Mouse (Mus musculus): Measurements from ENCODE around the gene Aldoc. TPM values are rescaled to one million over a fixed set of nuclear protein-coding genes. Genes with fewer than 3 reads are reported as not detected.

Aldoc gene
- total RNA-seq (2021), result 8.8 and 9.2 TPM in 2 replicates
- long read RNA-seq, experiment 1, transcript Aldoc-201 (9 exons, 2,786 nt), result major isoform, 12 of 12 reads
- long read RNA-seq, experiment 1, partial matches to known transcripts, result 0 of 12 reads
- long read RNA-seq, experiment 1, other reads (novel, unspliced or antisense), result 0 of 12 reads
- long read RNA-seq, experiment 2, transcript Aldoc-201 (9 exons, 2,786 nt), result major isoform, 7 of 8 reads
- long read RNA-seq, experiment 2, partial matches to known transcripts, result 0 of 8 reads
- long read RNA-seq, experiment 2, other reads (novel, unspliced or antisense), result 1 of 8 reads

DNA sequence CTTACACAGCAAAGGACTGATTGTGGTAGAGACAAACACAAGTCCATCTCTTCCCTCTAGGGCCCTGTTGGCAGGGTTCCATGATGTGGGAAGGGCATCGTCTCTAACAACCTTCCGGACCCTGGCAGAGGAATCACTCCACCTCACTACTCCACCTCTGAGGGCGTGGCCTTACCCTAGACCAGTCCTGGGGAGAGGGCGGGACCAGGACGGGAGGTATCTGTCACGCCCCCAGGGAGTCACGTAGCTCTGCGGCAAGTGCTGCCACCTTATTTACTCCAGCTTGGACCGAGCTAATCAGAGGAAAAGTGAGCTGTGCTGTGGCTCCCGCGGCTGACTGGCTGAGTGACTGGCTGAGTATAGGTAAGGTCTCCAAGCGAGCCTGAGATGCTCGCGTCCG, at the start of gene Aldoc:
Gene Aldoc, plus strand, starts transcription at position 109 of the 400 bp plus-strand sequence.
- peak; percentile 92 for DNase-seq

DNA sequence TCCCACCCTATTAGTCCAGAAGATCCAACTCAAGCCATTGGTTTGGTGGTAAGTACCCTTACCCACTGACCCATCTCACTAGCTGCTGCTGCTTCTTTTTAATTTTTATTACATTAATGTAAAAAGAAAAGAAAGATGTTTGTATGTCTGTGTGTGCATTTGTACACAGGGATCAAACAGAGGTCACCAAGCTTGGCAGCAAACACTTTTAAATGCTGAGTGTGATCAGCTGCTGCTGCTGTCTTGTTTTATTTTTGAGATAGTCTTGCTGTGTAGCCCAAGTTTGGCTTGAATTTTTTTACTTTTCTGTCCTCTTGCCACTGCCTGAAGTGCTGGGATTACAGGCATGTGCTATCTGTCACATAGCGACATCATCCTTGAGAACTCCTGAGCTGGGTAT, 47.2 kb upstream of the Aldoc start:
- no peak for DNase-seq

DNA sequence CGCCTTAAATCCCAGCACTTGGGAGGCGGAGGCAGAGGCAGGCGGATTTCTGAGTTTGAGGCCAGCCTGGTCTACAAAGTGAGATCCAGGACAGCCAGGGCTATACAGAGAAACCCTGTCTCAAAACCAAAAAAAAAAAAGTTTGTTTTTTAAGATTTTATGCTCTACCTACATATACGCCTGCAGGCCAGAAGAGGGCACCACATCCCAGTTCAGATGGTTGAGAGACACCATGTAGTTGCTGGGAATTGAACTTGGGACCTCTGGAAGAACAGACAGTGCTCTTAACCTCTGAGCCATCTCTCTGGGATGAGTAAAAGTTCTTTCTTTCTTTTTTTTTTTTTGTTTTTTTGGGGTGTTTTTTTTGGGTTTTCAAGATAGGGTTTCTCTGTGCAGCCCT, 46.6 kb upstream of the Aldoc start:
- peak; percentile 20 for DNase-seq

DNA sequence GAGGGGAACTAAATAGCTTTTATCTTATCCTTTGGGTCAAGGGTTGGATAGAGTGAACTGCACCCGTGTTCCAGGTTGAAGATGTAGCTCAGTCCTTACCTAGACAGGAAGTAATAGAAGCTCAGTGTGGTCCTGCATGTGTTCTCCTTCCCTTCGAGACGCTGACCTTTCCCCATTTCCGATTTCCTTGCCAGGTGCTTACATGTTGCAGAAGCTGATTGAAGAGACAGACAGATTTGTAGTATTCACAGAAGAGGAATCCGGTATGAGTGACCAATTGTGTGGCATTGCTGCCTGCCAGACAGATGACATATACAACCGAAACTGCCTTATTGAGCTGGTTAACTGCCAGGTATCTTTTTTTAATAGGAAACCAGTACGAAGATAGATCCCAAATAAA, 43.9 kb upstream of the Aldoc start:
- no peak for DNase-seq

DNA sequence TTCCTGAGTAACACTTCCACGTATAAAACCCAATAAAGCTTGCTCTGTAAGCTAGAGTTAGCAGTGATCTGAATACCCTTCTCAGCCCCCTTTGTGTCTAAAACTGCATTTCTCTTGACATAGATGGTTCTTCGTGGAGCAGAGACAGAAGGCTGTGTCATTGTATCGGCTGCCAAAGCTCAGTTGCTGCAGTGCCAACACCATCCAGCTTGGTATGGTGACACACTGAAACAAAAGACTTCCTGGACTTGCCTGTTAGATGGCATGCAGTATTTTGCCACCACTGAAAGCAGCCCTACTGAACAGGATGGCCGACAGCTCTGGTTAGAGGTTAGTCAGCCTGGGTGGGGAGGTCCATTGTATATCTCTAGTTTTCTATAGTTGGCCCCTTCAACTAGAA, 43.2 kb upstream of the Aldoc start:
- no peak for DNase-seq

DNA sequence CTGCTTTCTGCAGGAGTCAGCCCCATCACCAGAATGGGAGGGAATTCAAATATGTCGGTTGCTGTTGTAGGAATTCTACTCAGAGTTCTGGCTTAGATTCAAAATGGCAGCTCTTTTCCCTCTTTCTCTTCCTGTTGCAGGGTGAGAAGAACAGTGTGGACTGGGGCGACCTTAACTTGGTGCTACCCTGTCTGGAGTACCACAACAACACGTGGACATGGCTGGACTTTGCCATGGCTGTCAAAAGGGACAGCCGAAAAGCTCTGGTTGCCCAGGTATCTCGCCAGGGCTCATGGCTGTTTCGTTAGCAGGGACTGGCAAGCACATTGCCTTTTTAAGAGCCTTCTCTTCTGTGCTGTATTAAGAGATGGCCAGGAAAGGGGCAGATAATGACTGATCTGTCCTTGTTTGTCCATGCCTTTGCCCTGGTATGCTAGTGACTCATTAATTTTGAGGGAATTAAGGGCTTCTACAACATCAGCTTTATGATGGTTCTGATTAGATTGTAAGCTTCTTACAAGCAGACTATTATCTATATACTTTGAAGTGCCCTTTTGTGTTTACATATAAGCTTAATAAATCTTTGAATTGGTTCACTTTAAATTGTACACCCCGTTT, 33.5 kb upstream of the Aldoc start:
- no peak for DNase-seq

DNA sequence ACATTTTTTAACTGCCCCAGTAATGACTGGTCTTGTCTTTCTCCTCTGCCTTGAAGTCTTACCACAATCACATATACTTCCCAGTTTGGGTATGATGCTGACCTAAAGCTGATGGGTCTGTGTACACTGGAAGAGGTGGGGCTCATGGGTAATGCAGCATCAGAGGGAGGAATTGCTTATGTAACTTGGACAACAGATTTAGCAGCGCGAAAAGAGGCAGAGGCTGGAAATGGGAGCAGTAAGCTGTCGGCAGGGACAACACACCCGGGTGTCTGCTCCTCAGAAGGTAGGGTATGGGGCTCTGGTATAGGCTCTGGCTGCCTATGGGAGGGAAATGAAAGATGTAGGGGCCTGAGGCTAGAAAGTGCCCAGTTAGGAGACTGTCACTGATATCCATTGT, 32.1 kb upstream of the Aldoc start, which contains the start of gene BC030499:
Gene BC030499, plus strand, starts transcription at position 188 of the 400 bp plus-strand sequence.
- no peak for DNase-seq

DNA sequence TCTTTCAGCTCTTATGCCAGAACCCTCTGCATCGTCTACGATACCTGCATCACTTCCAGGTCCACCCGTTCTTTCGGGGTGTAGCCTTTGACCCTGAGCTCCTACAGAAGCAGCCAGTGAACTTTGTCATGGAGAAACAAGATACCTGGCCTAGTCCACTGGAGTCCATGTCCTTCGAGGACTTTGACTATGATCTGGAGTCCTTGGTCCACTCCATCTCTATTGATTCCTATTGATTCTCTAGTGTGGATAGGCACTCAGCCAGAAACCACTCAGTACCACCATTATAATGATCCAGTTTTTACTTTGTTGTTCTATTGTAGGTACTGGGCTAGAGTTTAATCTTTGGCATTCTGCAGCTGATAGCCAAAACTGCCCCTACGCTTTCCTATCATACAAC, 28.2 kb upstream of the Aldoc start:
- DNase-seq, result no peak

DNA sequence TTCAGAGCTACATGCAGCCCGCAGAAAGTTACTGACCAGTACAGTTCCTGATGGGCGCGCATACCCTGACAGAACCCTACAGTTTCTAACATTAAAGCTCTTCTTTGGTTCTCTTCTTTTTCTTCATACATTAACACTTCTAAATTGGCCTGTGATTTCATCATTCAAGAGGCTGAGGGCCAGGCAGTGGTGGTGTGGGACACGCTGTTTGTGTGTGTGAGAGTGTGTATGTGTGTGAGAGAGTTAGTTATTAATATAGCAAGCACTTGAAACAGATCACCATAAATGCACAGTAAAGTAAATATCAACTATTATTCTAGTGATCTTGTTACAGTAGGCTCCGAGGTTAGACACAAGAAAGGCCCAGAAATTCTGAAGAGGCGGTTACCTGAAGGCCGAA, 21.9 kb upstream of the Aldoc start:
- DNase-seq, result no peak

DNA sequence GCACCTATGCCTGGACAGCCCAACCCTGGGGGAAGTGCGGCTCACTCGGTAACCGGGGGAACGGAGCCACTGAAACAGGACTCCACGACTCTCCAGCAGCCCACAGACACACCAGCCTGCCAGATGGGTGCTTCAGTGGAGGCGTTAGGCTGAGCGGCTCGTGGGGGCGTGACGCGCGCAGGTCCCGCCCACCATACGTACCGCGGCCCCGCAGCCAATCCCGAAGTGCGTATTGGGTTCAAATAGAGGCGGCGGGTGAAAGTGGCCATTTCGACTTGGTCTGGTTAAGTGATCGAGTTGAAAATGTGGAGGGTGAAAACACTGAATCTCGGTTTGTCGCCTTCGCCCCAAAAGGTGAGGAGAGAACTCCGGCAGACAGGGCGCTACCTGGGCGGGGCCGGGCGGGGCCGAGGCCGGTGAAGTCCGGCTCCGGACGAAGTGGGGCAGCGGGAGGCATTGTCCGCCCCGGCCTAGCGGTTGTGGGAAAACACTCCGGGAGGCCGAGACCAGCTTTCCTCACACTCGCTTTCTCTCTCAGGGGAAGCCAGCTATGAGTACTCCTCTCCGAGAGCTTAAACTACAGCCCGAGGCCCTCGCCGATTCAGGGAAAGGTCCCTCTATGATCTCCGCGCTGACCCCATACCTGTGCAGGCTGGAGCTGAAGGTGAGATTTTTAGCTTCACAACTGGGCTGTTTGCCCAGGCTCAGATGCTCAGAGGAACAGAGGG, 21.2 kb upstream of the Aldoc start, which contains the start of gene Spag5:
Gene Spag5, plus strand, starts transcription at position 173 of the 728 bp plus-strand sequence.
- peak; percentile 95 for DNase-seq

DNA sequence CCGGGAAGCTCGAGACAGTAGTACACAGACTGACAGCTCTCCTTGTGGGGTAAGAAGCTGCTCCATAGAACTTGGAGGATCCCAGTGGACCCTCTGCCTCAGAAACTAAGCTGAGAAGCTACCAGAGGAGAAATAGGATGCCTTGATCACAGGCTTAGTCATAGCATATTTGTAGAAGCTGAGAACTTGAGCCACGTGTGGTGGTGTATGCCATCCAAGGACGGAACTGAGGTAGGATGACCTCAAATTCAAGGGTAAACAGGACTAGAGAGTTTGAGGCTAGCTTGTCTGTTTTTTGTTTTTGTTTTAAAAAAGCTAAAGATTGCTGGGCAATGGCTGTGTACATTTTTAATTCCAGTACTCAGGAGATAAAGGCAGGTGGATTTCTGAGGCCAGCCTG, 17.5 kb upstream of the Aldoc start:
- peak; percentile 27 for DNase-seq

DNA sequence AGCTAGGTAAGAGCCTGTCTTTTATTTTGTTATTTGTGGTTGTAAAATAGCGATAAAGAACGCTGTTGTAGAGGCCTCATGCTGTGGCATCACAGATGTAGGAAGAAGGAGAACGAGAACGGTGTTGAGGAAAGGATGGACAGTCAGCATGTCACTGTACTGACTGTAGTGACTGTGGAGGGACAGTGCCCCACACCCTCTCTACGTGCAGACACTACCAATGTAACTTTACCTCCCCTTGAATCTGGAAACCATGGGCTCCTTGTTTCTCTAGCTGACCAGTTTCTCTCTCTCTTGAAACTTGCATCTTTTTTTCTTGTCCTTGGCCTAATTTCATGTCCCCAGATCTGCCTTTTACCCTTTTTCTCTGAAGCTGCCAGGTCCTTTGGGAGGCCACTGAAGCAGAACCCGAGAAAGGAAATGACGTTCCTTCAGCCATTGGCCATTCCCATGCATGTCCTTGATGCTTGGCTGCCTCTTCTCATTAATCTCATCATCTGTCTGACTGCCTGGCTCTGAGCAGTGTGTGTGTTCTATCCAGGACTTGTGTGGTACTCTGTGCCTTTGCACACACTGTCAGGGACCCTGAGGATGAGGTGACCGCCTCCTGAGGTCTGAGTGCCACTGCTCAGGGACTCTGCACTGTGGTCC, 11.8 kb upstream of the Aldoc start:
- DNase-seq, result peak; percentile 58

DNA sequence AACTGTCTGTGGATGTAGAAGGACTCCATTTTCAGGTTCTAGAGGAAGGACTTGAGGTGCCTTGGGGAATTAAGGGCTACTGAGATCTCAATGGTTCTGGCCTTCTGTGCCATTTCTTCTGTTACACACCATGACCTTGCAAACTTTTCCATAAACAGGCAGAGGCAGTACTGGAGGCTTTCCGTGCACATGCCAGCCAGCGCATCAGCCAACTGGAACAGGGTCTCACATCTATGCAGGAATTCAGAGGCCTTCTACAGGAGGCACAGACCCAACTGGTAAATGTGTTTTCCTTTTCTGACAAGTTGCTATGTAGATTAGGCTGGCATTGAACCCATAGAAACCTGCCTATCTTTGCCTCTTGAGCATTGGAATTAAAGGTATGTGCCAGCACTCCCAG, 9.1 kb upstream of the Aldoc start:
- DNase-seq, result no peak

DNA sequence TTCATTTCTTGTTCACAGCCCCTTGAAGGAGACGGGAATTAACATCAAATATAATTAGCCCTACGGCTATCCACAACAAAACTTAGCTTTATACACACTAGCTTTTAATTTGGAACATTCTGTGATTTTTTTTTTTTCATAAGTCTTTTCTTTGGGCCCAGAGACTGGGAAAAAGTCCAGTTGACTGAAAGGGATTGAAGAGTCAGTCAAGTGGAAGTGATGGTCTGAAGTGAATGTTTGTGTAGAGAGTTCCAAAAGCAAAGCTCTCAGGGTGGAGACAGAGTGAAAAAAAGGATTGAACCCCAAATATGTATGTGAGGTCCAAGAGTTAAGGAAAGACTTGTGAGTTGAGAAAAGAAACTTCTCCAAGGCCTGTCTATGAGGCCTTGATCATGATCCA, 4.4 kb upstream of the Aldoc start:
- DNase-seq, result no peak

DNA sequence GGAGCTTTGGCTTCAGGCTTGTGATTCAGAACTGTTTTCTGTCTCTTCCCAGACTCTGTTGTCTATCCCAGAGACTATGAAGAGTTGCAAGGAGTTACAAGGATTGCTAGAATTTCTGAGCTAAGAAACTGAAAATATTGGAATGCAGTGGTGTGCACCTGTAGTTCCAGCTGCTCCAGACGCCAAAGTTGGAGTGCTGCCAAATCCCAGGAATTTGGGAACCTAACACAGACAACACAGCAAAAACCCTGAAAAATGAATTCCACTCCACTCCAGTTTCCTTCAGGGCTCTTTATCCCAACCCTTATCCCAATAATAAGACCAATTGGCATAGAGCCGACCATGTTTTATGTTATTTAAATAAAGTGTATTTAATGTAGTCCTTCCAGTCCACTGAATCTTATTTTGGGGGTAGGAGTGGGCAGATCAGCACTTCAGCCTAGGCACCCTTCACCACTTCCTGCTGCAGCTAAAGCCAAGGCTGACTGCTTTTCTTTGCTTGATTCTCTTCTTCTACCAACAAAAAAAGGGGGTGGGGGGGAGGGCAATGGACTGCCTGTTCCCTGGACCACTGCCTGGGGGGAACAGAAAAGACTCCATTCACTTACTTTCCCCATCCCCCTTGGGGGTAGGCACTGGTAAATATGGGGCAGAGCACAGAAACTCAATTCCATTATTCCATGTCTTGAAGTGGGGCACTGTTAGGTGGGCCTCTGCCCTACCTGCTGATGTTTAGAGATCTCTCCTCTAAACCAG, 514 bp upstream of the Aldoc start:
- no peak for DNase-seq

DNA sequence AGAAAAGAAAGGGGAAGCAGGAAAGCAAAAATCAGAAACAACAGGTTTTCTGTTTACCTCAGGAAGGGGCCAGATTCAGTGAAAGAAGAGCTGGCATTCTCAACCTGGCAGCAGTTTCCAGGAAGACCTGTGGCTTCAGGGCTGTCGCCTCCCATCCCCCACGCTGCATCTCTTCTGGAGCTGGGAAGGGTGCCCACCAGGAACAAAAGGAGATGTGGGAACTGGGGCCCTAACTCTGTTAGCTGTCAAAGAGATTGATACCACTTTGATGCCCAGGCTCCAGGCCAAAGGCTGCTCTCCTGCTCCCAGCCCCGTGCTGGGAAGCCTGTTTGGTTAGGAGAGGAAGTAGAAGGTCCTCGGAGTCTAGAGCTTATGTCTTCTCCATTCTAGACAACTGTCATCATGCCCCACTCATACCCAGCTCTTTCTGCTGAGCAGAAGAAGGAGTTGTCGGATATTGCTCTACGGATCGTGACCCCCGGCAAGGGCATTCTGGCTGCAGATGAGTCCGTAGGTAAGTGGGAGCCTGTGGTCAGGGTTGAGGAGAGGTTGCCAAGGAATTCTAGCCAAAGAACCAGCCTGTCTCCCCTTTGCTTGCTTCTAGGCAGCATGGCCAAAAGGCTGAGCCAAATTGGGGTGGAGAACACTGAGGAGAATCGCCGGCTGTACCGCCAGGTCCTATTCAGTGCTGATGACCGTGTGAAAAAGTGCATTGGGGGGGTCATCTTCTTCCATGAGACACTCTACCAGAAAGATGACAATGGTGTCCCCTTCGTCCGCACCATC, 1.4 kb downstream of the Aldoc start:
- no peak for DNase-seq

DNA sequence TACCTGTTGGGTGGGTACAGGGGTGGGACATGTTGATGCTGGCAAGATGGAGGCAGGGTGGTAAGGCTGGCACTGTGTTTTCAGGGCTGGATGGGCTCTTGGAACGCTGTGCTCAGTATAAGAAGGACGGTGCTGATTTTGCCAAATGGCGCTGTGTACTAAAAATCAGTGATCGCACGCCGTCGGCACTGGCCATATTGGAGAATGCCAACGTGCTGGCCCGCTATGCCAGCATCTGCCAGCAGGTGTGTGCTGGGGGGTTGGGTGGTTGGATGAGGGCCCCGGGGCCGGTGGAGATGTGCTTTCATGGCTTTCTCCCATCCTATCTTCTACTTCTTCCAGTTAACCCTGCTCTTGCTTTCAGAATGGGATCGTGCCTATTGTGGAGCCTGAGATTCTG, 2.2 kb downstream of the Aldoc start:
- DNase-seq, result no peak

DNA sequence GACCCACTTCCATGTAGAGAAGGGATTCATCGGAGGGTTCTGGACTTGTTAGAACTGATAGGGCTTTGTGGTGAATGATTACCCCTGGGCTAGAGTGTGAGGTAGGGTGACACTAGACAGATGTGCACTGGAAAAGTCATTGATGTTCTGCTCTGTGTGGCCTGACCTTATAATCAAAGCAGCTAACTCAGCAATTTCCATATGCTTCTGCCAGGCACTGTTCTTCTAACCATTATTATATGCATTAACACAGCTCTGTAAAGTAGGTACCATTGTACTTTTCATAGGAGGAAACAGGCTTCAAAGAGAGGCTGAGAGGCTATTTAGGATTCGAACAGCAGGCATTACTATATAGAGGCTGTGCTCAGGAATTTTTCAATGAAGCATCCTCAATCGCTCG, 4.4 kb downstream of the Aldoc start:
- DNase-seq, result no peak

DNA sequence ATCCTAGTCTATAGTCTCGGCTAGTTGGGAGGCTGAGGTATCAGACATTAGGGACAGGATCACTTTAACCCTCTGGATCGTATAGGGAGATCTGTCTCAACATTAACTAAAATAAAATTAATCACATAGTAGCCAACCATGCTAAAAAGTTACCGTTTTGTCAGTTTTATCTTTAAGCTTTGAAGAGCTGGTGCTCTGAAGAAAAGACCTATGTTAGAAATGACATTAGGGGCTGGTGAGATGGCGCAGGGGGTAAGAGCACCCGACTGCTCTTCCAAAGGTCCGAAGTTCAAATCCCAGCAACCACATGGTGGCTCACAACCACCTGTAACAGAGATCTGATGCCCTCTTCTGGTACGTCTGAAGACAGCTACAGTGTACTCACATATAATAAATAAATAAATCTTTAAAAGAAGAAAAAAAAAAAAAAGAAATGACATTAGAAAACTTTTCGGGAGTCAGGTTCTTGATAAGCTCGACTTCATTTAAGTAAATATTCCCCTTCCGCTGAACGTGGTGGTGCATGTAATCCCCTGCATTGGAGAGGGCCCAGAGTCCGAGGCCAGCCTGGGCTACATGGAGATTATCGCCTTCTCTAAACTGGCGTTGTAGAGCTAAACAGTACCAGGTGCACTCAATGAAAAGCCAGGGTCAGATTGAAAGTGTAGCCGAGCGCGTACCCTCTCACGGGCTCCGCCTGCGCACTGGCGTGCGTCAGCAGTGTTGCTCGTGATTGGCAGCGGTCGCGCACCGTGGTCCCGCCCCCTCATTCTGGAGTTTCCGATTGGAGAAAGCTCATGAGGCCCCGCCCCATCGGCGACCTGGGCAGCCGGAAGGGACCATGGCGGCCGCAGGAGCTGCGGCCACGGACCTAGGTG, 5.1 kb downstream of the Aldoc start, which contains the start of gene Pigs:
Gene Pigs, plus strand, starts transcription at position 782 of the 878 bp plus-strand sequence.
- peak; percentile 98 for DNase-seq

DNA sequence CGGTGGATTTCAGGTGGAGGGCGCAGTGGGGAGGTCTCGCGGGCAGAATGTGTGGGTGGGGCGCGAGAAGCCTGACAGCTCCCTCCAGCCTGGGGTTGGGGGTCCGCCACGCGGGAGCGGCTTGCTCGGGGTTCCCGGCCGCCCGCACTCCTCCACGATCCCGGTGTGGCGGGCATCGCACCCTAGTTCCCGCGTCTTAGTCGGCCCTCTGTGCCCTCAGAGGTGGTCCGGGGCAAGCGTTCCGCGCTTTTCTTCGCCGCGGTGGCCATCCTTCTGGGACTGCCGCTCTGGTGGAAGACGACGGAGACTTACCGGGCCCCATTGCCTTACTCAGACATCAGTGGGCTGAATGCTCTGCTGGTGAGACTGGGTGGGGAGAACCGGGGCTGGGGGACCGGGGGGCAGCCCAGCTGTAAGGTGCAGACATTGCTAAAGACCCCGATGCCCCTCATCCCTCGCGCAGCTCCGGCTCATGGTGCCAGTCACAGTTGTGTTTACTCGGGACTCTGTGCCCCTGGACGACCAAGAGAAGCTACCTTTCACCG, 5.8 kb downstream of the Aldoc start:
- DNase-seq, result no peak
